Mouse (Mus musculus): Measurements from ENCODE around the gene Cdadc1. TPM values are rescaled to one million over a fixed set of nuclear protein-coding genes. Genes with fewer than 3 reads are reported as not detected.

The Cdadc1 gene
- total RNA-seq, 1 experiment from 2014 or later = 24.8 TPM

- peak; percentile 40 to 50; a peak in 3 of 4 replicates for ATAC-seq (replicated peaks in 1 of 2; ENCODE audit: insufficient read depth in 1 of 2, low FRiP score in 2 of 2, low TSS enrichment in 1 of 2, low read depth in 1 of 2, poor library complexity in 2 of 2, severe bottlenecking in 2 of 2)
Observed at GRCm38 (mm10) chr14:59555928-59556531, 41.7 kb downstream of the Cdadc1 start.

GRCm38 (mm10) chr14:59555018-59555417 is 42.7 kb downstream of the Cdadc1 start:
- peak; percentile 34 to 47 for ATAC-seq (replicated peaks in 1 of 2; ENCODE audit: insufficient read depth in 1 of 2, low FRiP score in 2 of 2, low TSS enrichment in 1 of 2, low read depth in 1 of 2, poor library complexity in 2 of 2, severe bottlenecking in 2 of 2)

GRCm38 (mm10) chr14:59554025-59554424 is 43.7 kb downstream of the Cdadc1 start:
- ATAC-seq (replicated peaks in 1 of 2; ENCODE audit: insufficient read depth in 1 of 2, low FRiP score in 2 of 2, low TSS enrichment in 1 of 2, low read depth in 1 of 2, poor library complexity in 2 of 2, severe bottlenecking in 2 of 2) = no peak

- no peak for ATAC-seq (replicated peaks in 1 of 2; ENCODE audit: insufficient read depth in 1 of 2, low FRiP score in 2 of 2, low TSS enrichment in 1 of 2, low read depth in 1 of 2, poor library complexity in 2 of 2, severe bottlenecking in 2 of 2)
Observed at GRCm38 (mm10) chr14:59551956-59552355, 45.8 kb downstream of the Cdadc1 start.

GRCm38 (mm10) chr14:59550841-59551240 is 46.9 kb downstream of the Cdadc1 start:
- ATAC-seq (replicated peaks in 1 of 2; ENCODE audit: insufficient read depth in 1 of 2, low FRiP score in 2 of 2, low TSS enrichment in 1 of 2, low read depth in 1 of 2, poor library complexity in 2 of 2, severe bottlenecking in 2 of 2) = no peak

GRCm38 (mm10) chr14:59549106-59549505 is 48.7 kb downstream of the Cdadc1 start:
- ATAC-seq (replicated peaks in 1 of 2; ENCODE audit: insufficient read depth in 1 of 2, low FRiP score in 2 of 2, low TSS enrichment in 1 of 2, low read depth in 1 of 2, poor library complexity in 2 of 2, severe bottlenecking in 2 of 2) = no peak

- no peak for ATAC-seq (replicated peaks in 1 of 2; ENCODE audit: insufficient read depth in 1 of 2, low FRiP score in 2 of 2, low TSS enrichment in 1 of 2, low read depth in 1 of 2, poor library complexity in 2 of 2, severe bottlenecking in 2 of 2)
Observed at GRCm38 (mm10) chr14:59548532-59548931, 49.2 kb downstream of the Cdadc1 start.

- ATAC-seq (replicated peaks in 1 of 2; ENCODE audit: insufficient read depth in 1 of 2, low FRiP score in 2 of 2, low TSS enrichment in 1 of 2, low read depth in 1 of 2, poor library complexity in 2 of 2, severe bottlenecking in 2 of 2) = no peak
Observed at GRCm38 (mm10) chr14:59547530-59547929, 50.2 kb downstream of the Cdadc1 start.

GRCm38 (mm10) chr14:59546162-59546880 is 51.4 kb downstream of the Cdadc1 start:
- no peak for ATAC-seq (replicated peaks in 1 of 2; ENCODE audit: insufficient read depth in 1 of 2, low FRiP score in 2 of 2, low TSS enrichment in 1 of 2, low read depth in 1 of 2, poor library complexity in 2 of 2, severe bottlenecking in 2 of 2)

- no peak for ATAC-seq (replicated peaks in 1 of 2; ENCODE audit: insufficient read depth in 1 of 2, low FRiP score in 2 of 2, low TSS enrichment in 1 of 2, low read depth in 1 of 2, poor library complexity in 2 of 2, severe bottlenecking in 2 of 2)
Observed at GRCm38 (mm10) chr14:59543956-59544355, 53.8 kb downstream of the Cdadc1 start.

GRCm38 (mm10) chr14:59543158-59543826 is 54.5 kb downstream of the Cdadc1 start:
- no peak for ATAC-seq (replicated peaks in 1 of 2; ENCODE audit: insufficient read depth in 1 of 2, low FRiP score in 2 of 2, low TSS enrichment in 1 of 2, low read depth in 1 of 2, poor library complexity in 2 of 2, severe bottlenecking in 2 of 2)

- no peak for ATAC-seq (replicated peaks in 1 of 2; ENCODE audit: insufficient read depth in 1 of 2, low FRiP score in 2 of 2, low TSS enrichment in 1 of 2, low read depth in 1 of 2, poor library complexity in 2 of 2, severe bottlenecking in 2 of 2)
Observed at GRCm38 (mm10) chr14:59540761-59541160, 57.0 kb downstream of the Cdadc1 start.

- no peak for ATAC-seq (replicated peaks in 1 of 2; ENCODE audit: insufficient read depth in 1 of 2, low FRiP score in 2 of 2, low TSS enrichment in 1 of 2, low read depth in 1 of 2, poor library complexity in 2 of 2, severe bottlenecking in 2 of 2)
Observed at GRCm38 (mm10) chr14:59540230-59540629, 57.5 kb downstream of the Cdadc1 start.

GRCm38 (mm10) chr14:59537829-59538432 is 59.8 kb downstream of the Cdadc1 start:
- no peak for ATAC-seq (replicated peaks in 1 of 2; ENCODE audit: insufficient read depth in 1 of 2, low FRiP score in 2 of 2, low TSS enrichment in 1 of 2, low read depth in 1 of 2, poor library complexity in 2 of 2, severe bottlenecking in 2 of 2)

GRCm38 (mm10) chr14:59533908-59534307 is 63.9 kb downstream of the Cdadc1 start:
- ATAC-seq (replicated peaks in 1 of 2; ENCODE audit: insufficient read depth in 1 of 2, low FRiP score in 2 of 2, low TSS enrichment in 1 of 2, low read depth in 1 of 2, poor library complexity in 2 of 2, severe bottlenecking in 2 of 2) = no peak

GRCm38 (mm10) chr14:59532986-59533385 is 64.8 kb downstream of the Cdadc1 start:
- no peak for ATAC-seq (replicated peaks in 1 of 2; ENCODE audit: insufficient read depth in 1 of 2, low FRiP score in 2 of 2, low TSS enrichment in 1 of 2, low read depth in 1 of 2, poor library complexity in 2 of 2, severe bottlenecking in 2 of 2)

- no peak for ATAC-seq (replicated peaks in 1 of 2; ENCODE audit: insufficient read depth in 1 of 2, low FRiP score in 2 of 2, low TSS enrichment in 1 of 2, low read depth in 1 of 2, poor library complexity in 2 of 2, severe bottlenecking in 2 of 2)
Observed at GRCm38 (mm10) chr14:59530801-59531200, 67.0 kb downstream of the Cdadc1 start.

GRCm38 (mm10) chr14:59525843-59526242 is 71.9 kb downstream of the Cdadc1 start:
- no peak for ATAC-seq (replicated peaks in 1 of 2; ENCODE audit: insufficient read depth in 1 of 2, low FRiP score in 2 of 2, low TSS enrichment in 1 of 2, low read depth in 1 of 2, poor library complexity in 2 of 2, severe bottlenecking in 2 of 2)

Measured in hematopoietic stem cell, adult 5-6 weeks (primary cell).